Mouse (Mus musculus) layer of hippocampus, postnatal 36 days (tissue): ENCODE measurements around the gene Cd300lg. TPM values are rescaled to one million over a fixed set of nuclear protein-coding genes. Genes with fewer than 3 reads are reported as not detected.

Source experiments
- DNase-seq, 2 experiments: peaks; one replicate each; pipeline ENCODE4 v3.0.0; 2022
- total RNA-seq, 2 experiments: library from RNA; stranded (reverse); gene quantifications; 2 replicates each; pipeline ENCODE4 v1.2.3; 2021

Cd300lg gene
- total RNA-seq, 2 experiments from 2014 or later = not detected

- no peak for DNase-seq
Observed at GRCm38 (mm10) chr11:102051954-102052353, 10.6 kb downstream of the Cd300lg start.

- DNase-seq = no peak
Observed at GRCm38 (mm10) chr11:102052697-102053096, 11.4 kb downstream of the Cd300lg start.

- DNase-seq = no peak
Observed at GRCm38 (mm10) chr11:102053183-102053582, 11.9 kb downstream of the Cd300lg start.

- peak; percentile 31 to 36 for DNase-seq
Observed at GRCm38 (mm10) chr11:102053847-102054246, 12.5 kb downstream of the Cd300lg start.

GRCm38 (mm10) chr11:102061236-102061940 is 20.1 kb downstream of the Cd300lg start:
- peak; percentile 74 to 83 for DNase-seq

GRCm38 (mm10) chr11:102061941-102062473 is 20.7 kb downstream of the Cd300lg start:
- no peak for DNase-seq

- DNase-seq = no peak
Observed at GRCm38 (mm10) chr11:102063076-102063475, 21.8 kb downstream of the Cd300lg start.

GRCm38 (mm10) chr11:102068969-102069368 is 27.7 kb downstream of the Cd300lg start:
- DNase-seq = no peak

GRCm38 (mm10) chr11:102069633-102070032 is 28.3 kb downstream of the Cd300lg start:
- DNase-seq = no peak

- DNase-seq = no peak
Observed at GRCm38 (mm10) chr11:102070426-102070825, 29.1 kb downstream of the Cd300lg start.

- DNase-seq = no peak
Observed at GRCm38 (mm10) chr11:102072729-102073128, 31.4 kb downstream of the Cd300lg start.

- no peak for DNase-seq
Observed at GRCm38 (mm10) chr11:102073722-102074121, 32.4 kb downstream of the Cd300lg start.

GRCm38 (mm10) chr11:102082322-102082721 is 41.0 kb downstream of the Cd300lg start:
- peak; percentile 76 to 83 for DNase-seq

- no peak for DNase-seq
Observed at GRCm38 (mm10) chr11:102083193-102083592, 41.9 kb downstream of the Cd300lg start.

GRCm38 (mm10) chr11:102084159-102084558 is 42.9 kb downstream of the Cd300lg start:
- DNase-seq = no peak

GRCm38 (mm10) chr11:102086331-102086730 is 45.0 kb downstream of the Cd300lg start:
- DNase-seq = peak; percentile 67 to 74

- DNase-seq = peak; percentile 82
Observed at GRCm38 (mm10) chr11:102087081-102087751, 45.9 kb downstream of the Cd300lg start.

GRCm38 (mm10) chr11:102087931-102088898 is 46.9 kb downstream of the Cd300lg start, which contains the start of gene Mpp2:
Gene Mpp2, minus strand, starts transcription at chr11:102088515.
- DNase-seq = peak; percentile 82

- peak; percentile 63 to 74 for DNase-seq
Observed at GRCm38 (mm10) chr11:102089088-102089808, 47.9 kb downstream of the Cd300lg start.

- DNase-seq = no peak
Observed at GRCm38 (mm10) chr11:102095676-102096075, 54.4 kb downstream of the Cd300lg start.

- DNase-seq = no peak
Observed at GRCm38 (mm10) chr11:102096446-102096845, 55.1 kb downstream of the Cd300lg start.
